Mouse (Mus musculus): ENCODE measurements around the gene Rpl9. TPM values are rescaled to one million over a fixed set of nuclear protein-coding genes. Genes with fewer than 3 reads are reported as not detected.

The Rpl9 gene
- 310 and 522 TPM in 2 replicates for polyA plus RNA-seq (2012; rRNA removed; ENCODE audit: low replicate concordance)

GRCm38 (mm10) chr5:65390648-65391644, at the start of gene Rpl9, which contains the start of gene Lias:
Gene Rpl9, minus strand, starts transcription at chr5:65391444.
Gene Lias, plus strand, starts transcription at chr5:65391497.

GRCm38 (mm10) chr5:65435806-65436561, 44.7 kb upstream of the Rpl9 start, which contains the start of gene Ugdh:
Gene Ugdh, minus strand, starts transcription at chr5:65435949.

GRCm38 (mm10) chr5:65348168-65348567, 43.1 kb downstream of the Rpl9 start, which contains the start of gene Klb:
Gene Klb, plus strand, starts transcription at chr5:65348314.

Other genes with a start within 250 kb of the Rpl9 start
- 3.8 and 6.3 TPM in 2 replicates for gene Wdr19, start 191.7 kb downstream of the Rpl9 start, polyA plus RNA-seq (2012; rRNA removed; ENCODE audit: low replicate concordance)
- 17.9 and 25.0 TPM in 2 replicates for gene Rfc1, start 55.8 kb downstream of the Rpl9 start, polyA plus RNA-seq (2012; rRNA removed; ENCODE audit: low replicate concordance)
- gene Klb, start 43.1 kb downstream of the Rpl9 start, polyA plus RNA-seq (2012; rRNA removed; ENCODE audit: low replicate concordance): 21.7 and 46.4 TPM in 2 replicates
- 20.2 and 26.9 TPM in 2 replicates for gene Lias, start 53 bp upstream of the Rpl9 start, polyA plus RNA-seq (2012; rRNA removed; ENCODE audit: low replicate concordance)
- gene Ugdh, start 44.5 kb upstream of the Rpl9 start, polyA plus RNA-seq (2012; rRNA removed; ENCODE audit: low replicate concordance): 25.7 and 30.3 TPM in 2 replicates
- not detected in 2 replicates for gene Gm43552, start 101.4 kb upstream of the Rpl9 start, polyA plus RNA-seq (2012; rRNA removed; ENCODE audit: low replicate concordance)
- 116 and 146 TPM in 2 replicates for gene Smim14, start 145.7 kb upstream of the Rpl9 start, polyA plus RNA-seq (2012; rRNA removed; ENCODE audit: low replicate concordance)
- gene Ube2k, start 145.8 kb upstream of the Rpl9 start, polyA plus RNA-seq (2012; rRNA removed; ENCODE audit: low replicate concordance): 20.4 and 32.3 TPM in 2 replicates

Measured in subcutaneous adipose tissue, adult 2 months (tissue).